Mouse (Mus musculus): ENCODE measurements at regions not wholly inside any gene's neighbourhood (a gene's known extent, or its start where the extent isn't known, plus 50 kb on each side); places are given as distances from the start of the nearest gene placed in this dataset.

- H3K4me2 ChIP-seq (ENCODE audit: low read depth): no peak overlapping the region
These were observed 80.8 kb upstream of the Fshr start for GRCm38 (mm10) chr17:89281321-89281720.

GRCm38 (mm10) chr17:89272141-89272540 lies 71.7 kb upstream of the Fshr start:
- Histone ChIP-seq H3K27me3 (ENCODE audit: control insufficient read depth, insufficient read depth, insufficient read length) (no peaks in the 10 kb centered on the region), H3K79me2 (ENCODE audit: control insufficient read depth, insufficient read depth) (no peaks in the 10 kb centered on the region), H3K4me3 (no peak overlapping the region), H3K4me2 (ENCODE audit: low read depth) (no peak overlapping the region), H3K36me3 (ENCODE audit: control insufficient read depth, insufficient read depth) (no peaks in the 10 kb centered on the region), H3ac (ENCODE audit: control insufficient read depth, insufficient read length) (no peak overlapping the region)
- TF ChIP-seq TCF12 (IDR thresholded peaks at IDR 0.05; ENCODE audit: insufficient read depth, poor library complexity, severe bottlenecking) (no peak), E2F4 (IDR thresholded peaks at IDR 0.05; ENCODE audit: insufficient read depth) (no peak), CEBPB (IDR thresholded peaks at IDR 0.05; ENCODE audit: insufficient read depth, poor library complexity, severe bottlenecking) (no peak), POLR2A (IDR thresholded peaks at IDR 0.05; ENCODE audit: insufficient read length, low read depth) (no peak), TCF3 (IDR thresholded peaks at IDR 0.05; ENCODE audit: insufficient read length, low read depth) (no peak), SRF (IDR thresholded peaks at IDR 0.05; ENCODE audit: control insufficient read depth, insufficient read length, low read depth) (no peak), MYOG (IDR thresholded peaks at IDR 0.05; ENCODE audit: control insufficient read depth in 1 of 3, insufficient read depth in 1 of 3, insufficient read length in 2 of 3, low read depth in 2 of 3) (no peak), MYOD1 (IDR thresholded peaks at IDR 0.05; ENCODE audit: control insufficient read depth in 1 of 3, insufficient read length in 2 of 3, low read depth in 2 of 3) (no peak), USF1 (IDR thresholded peaks at IDR 0.05; ENCODE audit: low read depth) (no peak), POLR2AphosphoS2 (IDR thresholded peaks at IDR 0.05; ENCODE audit: insufficient read length, low read depth) (no peak), MAX (IDR thresholded peaks at IDR 0.05; ENCODE audit: low read depth) (no peak), REST (IDR thresholded peaks at IDR 0.05; ENCODE audit: insufficient read depth, insufficient read length) (no peak)

More at GRCm38 (mm10) chr17:89281321-89281720, 80.8 kb upstream of the Fshr start:
- Histone ChIP-seq H3K36me3 (ENCODE audit: control insufficient read depth, insufficient read depth) (no peaks in the 10 kb centered on the region), H3K79me2 (ENCODE audit: control insufficient read depth, insufficient read depth) (no peaks in the 10 kb centered on the region), H3ac (ENCODE audit: control insufficient read depth, insufficient read length) (no peak overlapping the region), H3K4me3 (no peak overlapping the region), H3K27me3 (ENCODE audit: control insufficient read depth, insufficient read depth, insufficient read length) (no peaks in the 10 kb centered on the region)
- no peak for TF ChIP-seq TCF12 (IDR thresholded peaks at IDR 0.05; ENCODE audit: insufficient read depth, poor library complexity, severe bottlenecking)
- TF ChIP-seq USF1 (IDR thresholded peaks at IDR 0.05; ENCODE audit: low read depth): no peak
- no peak for TF ChIP-seq MAX (IDR thresholded peaks at IDR 0.05; ENCODE audit: low read depth)
- no peak for TF ChIP-seq POLR2A (IDR thresholded peaks at IDR 0.05; ENCODE audit: insufficient read length, low read depth)
- no peak for TF ChIP-seq POLR2AphosphoS2 (IDR thresholded peaks at IDR 0.05; ENCODE audit: insufficient read length, low read depth)
- TF ChIP-seq CEBPB (IDR thresholded peaks at IDR 0.05; ENCODE audit: insufficient read depth, poor library complexity, severe bottlenecking): no peak
- no peak for TF ChIP-seq SRF (IDR thresholded peaks at IDR 0.05; ENCODE audit: control insufficient read depth, insufficient read length, low read depth)
- no peak for TF ChIP-seq REST (IDR thresholded peaks at IDR 0.05; ENCODE audit: insufficient read depth, insufficient read length)
- TF ChIP-seq MYOG (IDR thresholded peaks at IDR 0.05; ENCODE audit: control insufficient read depth in 1 of 3, insufficient read depth in 1 of 3, insufficient read length in 2 of 3, low read depth in 2 of 3): no peak
- no peak for TF ChIP-seq E2F4 (IDR thresholded peaks at IDR 0.05; ENCODE audit: insufficient read depth)
- TF ChIP-seq TCF3 (IDR thresholded peaks at IDR 0.05; ENCODE audit: insufficient read length, low read depth): no peak
- TF ChIP-seq MYOD1 (IDR thresholded peaks at IDR 0.05; ENCODE audit: control insufficient read depth in 1 of 3, insufficient read length in 2 of 3, low read depth in 2 of 3): no peak

GRCm38 (mm10) chr17:89255687-89256086 lies 55.2 kb upstream of the Fshr start:
- no peak overlapping the region for H3ac ChIP-seq (ENCODE audit: control insufficient read depth, insufficient read length)
- H3K79me2 ChIP-seq (ENCODE audit: control insufficient read depth, insufficient read depth): no peaks in the 10 kb centered on the region
- no peaks in the 10 kb centered on the region for H3K36me3 ChIP-seq (ENCODE audit: control insufficient read depth, insufficient read depth)
- no peak overlapping the region for H3K4me2 ChIP-seq (ENCODE audit: low read depth)
- H3K4me3 ChIP-seq: no peak overlapping the region
- no peaks in the 10 kb centered on the region for H3K27me3 ChIP-seq (ENCODE audit: control insufficient read depth, insufficient read depth, insufficient read length)
- TF ChIP-seq MYOD1 (IDR thresholded peaks at IDR 0.05; ENCODE audit: control insufficient read depth in 1 of 3, insufficient read length in 2 of 3, low read depth in 2 of 3) (no peak), TCF12 (IDR thresholded peaks at IDR 0.05; ENCODE audit: insufficient read depth, poor library complexity, severe bottlenecking) (no peak), SRF (IDR thresholded peaks at IDR 0.05; ENCODE audit: control insufficient read depth, insufficient read length, low read depth) (no peak), TCF3 (IDR thresholded peaks at IDR 0.05; ENCODE audit: insufficient read length, low read depth) (no peak), REST (IDR thresholded peaks at IDR 0.05; ENCODE audit: insufficient read depth, insufficient read length) (no peak), E2F4 (IDR thresholded peaks at IDR 0.05; ENCODE audit: insufficient read depth) (no peak), MAX (IDR thresholded peaks at IDR 0.05; ENCODE audit: low read depth) (no peak), POLR2A (IDR thresholded peaks at IDR 0.05; ENCODE audit: insufficient read length, low read depth) (no peak), POLR2AphosphoS2 (IDR thresholded peaks at IDR 0.05; ENCODE audit: insufficient read length, low read depth) (no peak), USF1 (IDR thresholded peaks at IDR 0.05; ENCODE audit: low read depth) (no peak), MYOG (IDR thresholded peaks at IDR 0.05; ENCODE audit: control insufficient read depth in 1 of 3, insufficient read depth in 1 of 3, insufficient read length in 2 of 3, low read depth in 2 of 3) (no peak), CEBPB (IDR thresholded peaks at IDR 0.05; ENCODE audit: insufficient read depth, poor library complexity, severe bottlenecking) (no peak)

- H3K4me3 ChIP-seq: no peak overlapping the region
- no peak overlapping the region for H3ac ChIP-seq (ENCODE audit: control insufficient read depth, insufficient read length)
- TF ChIP-seq MYOG (IDR thresholded peaks at IDR 0.05; ENCODE audit: control insufficient read depth in 1 of 3, insufficient read depth in 1 of 3, insufficient read length in 2 of 3, low read depth in 2 of 3) (no peak), POLR2AphosphoS2 (IDR thresholded peaks at IDR 0.05; ENCODE audit: insufficient read length, low read depth) (no peak), SRF (IDR thresholded peaks at IDR 0.05; ENCODE audit: control insufficient read depth, insufficient read length, low read depth) (no peak), REST (IDR thresholded peaks at IDR 0.05; ENCODE audit: insufficient read depth, insufficient read length) (no peak), E2F4 (IDR thresholded peaks at IDR 0.05; ENCODE audit: insufficient read depth) (no peak), MYOD1 (IDR thresholded peaks at IDR 0.05; ENCODE audit: control insufficient read depth in 1 of 3, insufficient read length in 2 of 3, low read depth in 2 of 3) (no peak), CEBPB (IDR thresholded peaks at IDR 0.05; ENCODE audit: insufficient read depth, poor library complexity, severe bottlenecking) (no peak), POLR2A (IDR thresholded peaks at IDR 0.05; ENCODE audit: insufficient read length, low read depth) (no peak), TCF3 (IDR thresholded peaks at IDR 0.05; ENCODE audit: insufficient read length, low read depth) (no peak), USF1 (IDR thresholded peaks at IDR 0.05; ENCODE audit: low read depth) (no peak), MAX (IDR thresholded peaks at IDR 0.05; ENCODE audit: low read depth) (no peak), TCF12 (IDR thresholded peaks at IDR 0.05; ENCODE audit: insufficient read depth, poor library complexity, severe bottlenecking) (no peak)
- H3K4me2 ChIP-seq (ENCODE audit: low read depth): no peak overlapping the region
- H3K36me3 ChIP-seq (ENCODE audit: control insufficient read depth, insufficient read depth): no peaks in the 10 kb centered on the region
- H3K79me2 ChIP-seq (ENCODE audit: control insufficient read depth, insufficient read depth): no peaks in the 10 kb centered on the region
- H3K27me3 ChIP-seq (ENCODE audit: control insufficient read depth, insufficient read depth, insufficient read length): no peaks in the 10 kb centered on the region
These were observed 50.3 kb upstream of the Fshr start for GRCm38 (mm10) chr17:89250811-89251210.
